Mouse (Mus musculus) thymus, adult 2 months (tissue): ENCODE measurements around the gene Sdhc.

Experiments
- CTCF ChIP-seq: fragments of 200-500 bp; IDR thresholded peaks from 2 replicates; pipeline ENCODE4 v1.5.1; 2012; ENCODE audit warnings: mild to moderate bottlenecking, control low read depth, low read length, moderate library complexity, borderline replicate concordance; ENCODE audit not compliant: control insufficient read depth, poor library complexity, insufficient read depth; ENCODE audit errors: extremely low read depth
- POLR2A ChIP-seq: fragments of 200-500 bp; IDR thresholded peaks from 2 replicates; pipeline ENCODE4 v1.6.1; 2012; ENCODE audit warnings: mild to moderate bottlenecking, low read length, control low read depth, moderate library complexity; ENCODE audit not compliant: control insufficient read depth, poor library complexity, insufficient read depth; ENCODE audit errors: extremely low read depth

DNA sequence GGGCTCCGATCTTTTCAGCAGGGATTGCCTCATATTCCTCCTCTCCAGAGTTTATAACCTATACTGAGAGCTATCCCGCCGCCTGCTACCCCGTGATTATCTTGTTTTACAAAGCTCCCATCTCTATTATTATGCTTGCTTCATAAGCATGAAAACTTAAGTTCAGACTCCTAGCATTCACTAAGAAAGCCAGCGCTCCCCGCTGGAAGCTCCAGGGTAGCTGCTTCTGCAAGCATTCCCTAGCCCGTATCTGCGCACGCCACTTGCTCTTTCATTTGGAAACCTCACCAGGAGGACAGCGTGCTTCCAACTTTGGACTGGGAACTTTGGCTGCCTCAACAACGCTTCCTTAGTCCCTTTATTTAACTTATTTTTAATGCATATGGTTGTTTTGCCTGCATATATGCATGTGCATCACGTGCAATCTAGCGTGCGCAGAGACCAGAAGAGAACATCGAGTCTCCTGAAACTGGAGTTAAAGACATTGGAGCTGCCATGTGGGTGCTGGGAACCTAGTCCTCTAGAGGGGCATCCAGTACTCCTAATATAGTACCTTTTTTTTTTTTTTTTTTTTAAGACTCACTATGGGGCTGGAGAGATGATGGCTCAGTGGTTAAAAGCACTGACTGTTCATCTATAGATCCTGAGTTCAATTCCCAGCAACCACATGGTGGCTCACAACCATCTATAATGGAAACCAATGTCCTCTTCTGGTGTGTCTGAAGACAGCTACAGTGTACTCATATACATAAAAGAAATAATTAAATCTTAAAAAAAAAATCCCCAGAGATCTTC lies 38.4 kb downstream of the Sdhc start:
- no peak for TF ChIP-seq CTCF
- TF ChIP-seq POLR2A: no peak
